Mouse (Mus musculus) small intestine, adult 2 months (tissue): ENCODE data around the gene Mei1. TPM values are rescaled to one million over a fixed set of nuclear protein-coding genes. Genes with fewer than 3 reads are reported as not detected.

ENCODE experiments used
- H3K27ac ChIP-seq: fragments of 200-500 bp; 2 replicates; pipeline ENCODE4 v1.5.1; 2012; ENCODE audit warnings: low read depth, low read length, control low read depth, inconsistent platforms; ENCODE audit not compliant: insufficient read depth
- H3K27me3 ChIP-seq: fragments of 200-500 bp; 2 replicates; pipeline ENCODE4 v1.6.1; 2012; ENCODE audit warnings: mild to moderate bottlenecking, moderate library complexity, low read length, inconsistent platforms; ENCODE audit not compliant: control insufficient read depth, insufficient read depth
- H3K36me3 ChIP-seq: fragments of 200-500 bp; 2 replicates; pipeline ENCODE4 v1.6.1; 2012; ENCODE audit warnings: mild to moderate bottlenecking, low read length, control low read depth, inconsistent platforms; ENCODE audit not compliant: control insufficient read depth, insufficient read depth
- H3K4me1 ChIP-seq: fragments of 200-500 bp; 2 replicates; pipeline ENCODE4 v1.6.1; 2012; ENCODE audit warnings: low read length, inconsistent platforms, mixed read lengths; ENCODE audit not compliant: control insufficient read depth, insufficient read depth, insufficient read length
- H3K4me3 ChIP-seq: fragments of 200-500 bp; 2 replicates; pipeline ENCODE4 v1.5.1; 2012; ENCODE audit warnings: low read depth, mild to moderate bottlenecking, control low read depth, inconsistent platforms, low read length, moderate library complexity
- CTCF ChIP-seq: fragments of 200-500 bp; IDR thresholded peaks from 2 replicates; pipeline ENCODE4 v1.5.1; 2012; ENCODE audit warnings: low read depth, mild to moderate bottlenecking, control low read depth, inconsistent platforms, low read length, moderate library complexity, mixed read lengths; ENCODE audit not compliant: insufficient replicate concordance, insufficient read length; ENCODE audit errors: extremely low read depth
- POLR2A ChIP-seq: fragments of 200-500 bp; IDR thresholded peaks from 2 replicates; pipeline ENCODE4 v1.6.1; 2012; ENCODE audit warnings: low read depth, mild to moderate bottlenecking, control low read depth, inconsistent platforms, low read length, moderate library complexity
- WGBS: fragments of 180-500 bp; shearing (Covaris S2); methylation state at CpG from one replicate; pipeline ENCODE4 v1.1.7; 2018; 5-methylcytosine and 5-hydroxymethylcytosine counted together
- polyA plus RNA-seq: library from polyadenylated mRNA; depleted of rRNA; stranded (reverse); fragments of >200 nt; gene quantifications from 2 replicates; pipeline ENCODE4 v1.2.3, GENCODE M21; 2012

Mei1 gene
- polyA plus RNA-seq, 1 experiment, result 0.05 TPM

DNA sequence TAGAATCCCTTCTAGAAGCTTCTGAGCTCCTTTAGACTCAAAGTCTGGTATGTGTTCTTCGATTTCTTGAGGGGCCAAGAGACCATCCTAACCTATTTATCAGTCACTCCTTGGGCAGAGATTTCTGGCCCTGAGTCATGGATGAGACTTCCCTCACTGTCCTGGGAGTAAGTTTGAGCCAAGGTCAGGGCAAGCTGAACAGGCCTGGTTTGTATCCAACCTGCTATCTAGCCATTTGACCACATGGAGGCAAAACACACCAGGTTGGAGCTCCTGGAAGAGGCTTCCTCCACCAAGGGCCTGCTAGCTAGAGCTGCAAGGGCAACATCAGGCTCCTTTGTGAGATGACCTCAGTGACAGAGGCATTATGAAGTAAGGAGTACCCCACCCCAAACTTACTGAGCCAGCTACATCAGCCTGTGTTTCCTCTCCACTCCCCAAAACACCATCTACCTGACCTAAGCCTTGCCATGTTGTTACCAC lies 11.0 kb upstream of the Mei1 start, which contains the start of gene 4930407I10Rik:
Gene 4930407I10Rik, plus strand, starts transcription at position 433 of the 483 bp plus-strand sequence.
- Histone ChIP-seq H3K36me3 (no peaks in the 10 kb centered on the region), H3K4me1 (no peaks in the 10 kb centered on the region), H3K27ac (no peak within 1 kb of the TSS), H3K27me3 (no peaks in the 10 kb centered on the region), H3K4me3 (no peak within 1 kb of the TSS)
- no peak for TF ChIP-seq CTCF
- TF ChIP-seq POLR2A, result no peak
- 71% methylated on average over 1 of the region's 1 CpGs for WGBS

DNA sequence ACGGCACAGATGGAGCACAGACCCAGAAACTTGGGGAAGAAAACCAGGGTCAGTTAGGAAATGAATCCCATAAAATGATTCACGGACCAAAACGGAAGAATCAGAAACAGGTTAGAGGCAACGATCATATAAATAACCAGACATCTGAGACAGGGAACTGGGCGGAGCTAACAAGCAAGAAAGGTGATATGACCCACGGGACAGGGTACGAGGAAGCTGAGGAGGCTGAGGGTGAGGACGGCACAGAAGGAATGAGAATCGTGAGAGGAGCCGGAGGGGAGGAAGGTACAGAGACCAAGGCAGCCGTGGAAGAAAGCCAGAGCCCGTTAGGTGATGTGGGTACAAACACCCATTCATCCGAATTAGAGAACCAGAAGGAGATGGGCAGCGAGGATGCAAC lies 5.9 kb upstream of the Mei1 start:
- WGBS, result 42% methylated on average over 14 of the region's 14 CpGs
- H3K4me1 ChIP-seq, result no peaks in the 10 kb centered on the region
- H3K27me3 ChIP-seq, result peaks cover 9% of the 10 kb centered on the region
- no peaks in the 10 kb centered on the region for H3K36me3 ChIP-seq
- TF ChIP-seq POLR2A (no peak), CTCF (no peak)
- H3K4me3 ChIP-seq, result no peak overlapping the region
- no peak overlapping the region for H3K27ac ChIP-seq

DNA sequence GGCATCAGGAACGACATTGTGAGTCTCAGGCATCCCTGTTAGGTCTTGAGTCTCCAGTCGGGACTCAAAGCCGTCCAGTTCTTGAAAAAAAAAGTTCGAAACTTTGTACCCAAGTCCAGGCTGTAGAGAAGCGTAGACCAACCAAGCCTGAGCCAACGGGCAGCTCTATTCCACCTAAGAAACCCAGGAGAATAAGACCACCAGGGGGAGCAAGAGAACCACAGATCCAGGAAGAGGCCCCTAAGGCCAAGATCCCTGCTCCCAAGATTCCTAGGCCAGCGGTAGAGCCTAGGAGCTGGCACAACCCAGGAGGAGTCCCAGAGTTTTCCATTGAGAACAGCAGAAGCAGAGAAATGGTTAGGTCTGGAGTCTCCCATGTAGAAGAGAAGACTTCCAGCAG lies 4.3 kb upstream of the Mei1 start:
- Histone ChIP-seq H3K27ac (no peak overlapping the region), H3K4me1 (no peaks in the 10 kb centered on the region), H3K36me3 (no peaks in the 10 kb centered on the region), H3K4me3 (no peak overlapping the region), H3K27me3 (peaks cover 23% of the 10 kb centered on the region)
- 6% methylated on average over 7 of the region's 7 CpGs for WGBS
- TF ChIP-seq POLR2A (no peak), CTCF (peak; percentile 83; the same call in 1 of the 2 replicates)

DNA sequence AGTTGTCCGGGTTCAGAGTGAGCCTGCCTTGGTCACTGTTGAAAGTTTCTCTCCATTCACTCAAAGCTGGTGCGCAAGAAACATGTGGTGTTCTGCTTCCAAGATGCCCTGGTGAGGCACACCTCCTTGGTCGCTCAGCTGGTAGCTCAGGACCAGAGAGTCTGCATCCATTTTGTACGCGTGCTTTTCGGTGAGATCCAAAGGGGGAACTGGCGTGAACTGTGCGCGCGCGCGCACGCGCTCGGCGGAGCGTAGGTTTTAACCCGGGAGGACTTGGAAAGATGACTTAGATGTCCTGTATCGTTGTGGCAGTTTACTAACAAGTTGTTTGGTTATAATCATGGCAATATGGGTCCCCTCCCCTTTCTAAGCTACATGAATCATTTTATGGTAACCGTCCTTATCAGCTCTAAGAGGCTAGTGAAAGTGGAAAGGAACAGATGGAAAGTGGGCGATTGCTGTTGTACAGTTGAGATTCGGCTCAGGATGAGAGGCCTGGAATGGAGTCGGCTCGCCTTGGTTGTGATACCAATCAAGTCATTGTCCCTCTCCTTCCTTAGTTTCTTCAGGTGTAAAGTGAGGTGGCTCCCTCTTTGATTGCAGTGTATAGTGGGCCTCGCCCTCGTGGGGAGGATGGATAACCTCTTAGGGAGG lies 2.1 kb downstream of the Mei1 start:
- Histone ChIP-seq H3K27me3 (peaks cover 23% of the 10 kb centered on the region), H3K4me1 (no peaks in the 10 kb centered on the region), H3K36me3 (no peaks in the 10 kb centered on the region), H3K27ac (no peak overlapping the region), H3K4me3 (no peak overlapping the region)
- 81% methylated on average over 26 of the region's 26 CpGs for WGBS
- TF ChIP-seq POLR2A, result no peak
- TF ChIP-seq CTCF, result no peak

DNA sequence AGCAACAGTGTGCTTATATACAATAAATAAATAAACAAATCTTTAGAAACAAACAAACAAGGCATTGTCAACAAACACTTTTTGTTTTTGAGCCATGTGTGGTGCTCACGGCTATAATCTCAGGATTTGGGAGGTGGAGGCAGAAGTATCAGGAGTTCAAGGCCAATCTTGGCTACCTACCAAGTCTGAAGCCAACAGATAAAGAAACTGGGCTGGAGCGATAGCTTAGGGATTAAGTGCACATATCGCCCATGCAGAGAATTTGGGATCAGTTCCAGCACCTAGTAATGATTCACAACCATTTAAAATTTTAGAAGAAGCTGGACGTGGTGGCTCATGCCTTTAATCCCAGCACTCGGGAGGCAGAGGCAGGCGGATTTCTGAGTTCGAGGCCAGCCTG lies 3.7 kb downstream of the Mei1 start:
- 43% methylated on average over 7 of the region's 7 CpGs for WGBS
- H3K27me3 ChIP-seq, result peaks cover 23% of the 10 kb centered on the region
- TF ChIP-seq POLR2A, result no peak
- TF ChIP-seq CTCF, result no peak
- no peaks in the 10 kb centered on the region for H3K4me1 ChIP-seq
- no peak overlapping the region for H3K27ac ChIP-seq
- H3K36me3 ChIP-seq, result no peaks in the 10 kb centered on the region
- H3K4me3 ChIP-seq, result no peak overlapping the region

DNA sequence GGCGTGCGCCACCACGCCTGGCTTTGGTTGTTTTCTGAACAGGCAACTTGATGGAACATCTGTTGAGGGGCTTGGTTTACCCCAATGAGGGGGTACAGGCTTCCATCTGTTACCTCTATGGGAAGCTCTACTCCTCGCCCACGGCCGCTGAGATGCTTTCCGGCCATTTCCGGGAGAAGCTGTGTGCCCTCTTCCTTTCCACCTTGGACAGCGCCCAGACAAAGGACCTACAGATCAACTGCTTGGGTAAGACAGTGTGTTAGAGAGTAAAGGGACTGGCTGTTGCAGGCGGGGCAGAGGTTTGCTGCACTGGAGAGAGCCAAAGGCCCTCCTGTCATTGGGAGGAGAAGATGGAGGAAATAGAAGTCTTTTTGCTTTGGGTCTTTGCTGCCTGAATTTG lies 10.1 kb downstream of the Mei1 start:
- Histone ChIP-seq H3K4me1 (no peaks in the 10 kb centered on the region), H3K27me3 (no peaks in the 10 kb centered on the region; the same call in 1 of the 2 replicates), H3K36me3 (no peaks in the 10 kb centered on the region), H3K27ac (no peak overlapping the region), H3K4me3 (no peak overlapping the region)
- no peak for TF ChIP-seq CTCF
- TF ChIP-seq POLR2A, result no peak
- WGBS, result 45% methylated on average over 10 of the region's 10 CpGs

- 30% methylated on average over 7 of the region's 7 CpGs for WGBS
- no peaks in the 10 kb centered on the region for H3K36me3 ChIP-seq
- no peaks in the 10 kb centered on the region for H3K4me1 ChIP-seq
- no peaks in the 10 kb centered on the region; the same call in none of the 2 replicates for H3K27me3 ChIP-seq
- H3K27ac ChIP-seq, result no peak overlapping the region
- H3K4me3 ChIP-seq, result no peak overlapping the region
- TF ChIP-seq POLR2A (no peak), CTCF (peak; percentile 20; the same call in 1 of the 2 replicates)
Observed at GRCm38 (mm10) chr15:82081161-82081560, 11.4 kb downstream of the Mei1 start.
